Mouse (Mus musculus): ENCODE data around the gene Olfr914.

The Olfr914 gene

DNA sequence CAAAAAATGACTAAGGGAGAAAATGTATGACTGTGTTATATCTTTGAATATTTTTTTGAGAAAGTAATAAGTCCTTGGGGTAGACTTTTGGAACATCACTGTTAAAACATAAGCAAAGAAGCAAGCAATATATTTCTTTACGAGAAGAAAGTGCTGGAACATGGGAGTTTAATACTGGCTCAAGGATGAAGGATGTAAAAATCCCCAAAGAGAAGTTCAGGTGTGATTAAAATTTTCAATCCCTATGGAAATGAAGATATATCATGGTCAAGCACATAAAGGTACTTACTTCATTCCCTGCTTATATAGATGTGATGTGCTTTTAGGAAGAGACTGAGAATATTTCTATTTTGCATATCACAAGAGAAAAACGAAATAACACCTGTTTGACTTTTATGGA lies at the start of gene Olfr914:
Gene Olfr914, plus strand, starts transcription at position 301 of the 400 bp plus-strand sequence.
- no peak for DNase-seq (ENCODE audit: low read depth)

DNA sequence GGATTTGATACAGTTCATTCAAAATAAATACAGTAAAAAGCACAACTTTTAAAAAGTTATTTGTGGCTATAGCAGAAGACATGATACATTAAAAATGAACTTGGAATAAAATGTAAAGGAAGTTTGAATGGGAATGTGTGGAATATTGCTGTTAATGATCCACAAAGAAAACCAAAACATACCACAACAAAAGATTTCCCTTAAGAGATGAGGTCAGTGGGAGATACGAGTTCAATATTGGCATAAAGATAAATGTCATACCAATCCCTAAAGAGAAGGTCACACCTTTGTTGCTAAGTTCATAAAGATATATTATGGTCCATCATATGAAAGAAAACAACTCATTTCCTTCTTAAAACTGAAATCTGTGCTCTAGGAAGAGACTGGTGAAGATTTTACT lies 25.0 kb upstream of the Olfr914 start, which contains the start of gene Olfr912:
Gene Olfr912, plus strand, starts transcription at position 301 of the 400 bp plus-strand sequence.
- no peak for DNase-seq (ENCODE audit: low read depth)

DNA sequence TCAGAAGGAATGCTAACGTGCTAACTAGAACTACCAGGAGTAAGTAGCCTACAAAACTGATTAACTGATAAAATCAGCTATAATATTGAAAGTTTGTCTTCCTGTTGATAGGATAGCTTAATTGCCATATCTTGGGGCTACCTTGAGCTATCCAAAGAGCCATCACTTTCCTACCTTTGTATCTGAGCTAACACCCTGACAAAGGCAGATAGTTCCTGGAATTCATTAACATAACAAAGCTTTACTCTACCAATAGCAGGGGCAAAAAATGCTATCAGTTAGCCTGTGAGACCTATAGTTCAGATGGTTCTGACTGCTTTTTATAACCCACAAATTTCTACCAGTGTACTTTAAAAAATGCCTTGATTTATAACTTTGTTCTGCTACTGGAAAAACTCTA lies 13.8 kb upstream of the Olfr914 start:
- DNase-seq (ENCODE audit: low read depth): no peak

DNA sequence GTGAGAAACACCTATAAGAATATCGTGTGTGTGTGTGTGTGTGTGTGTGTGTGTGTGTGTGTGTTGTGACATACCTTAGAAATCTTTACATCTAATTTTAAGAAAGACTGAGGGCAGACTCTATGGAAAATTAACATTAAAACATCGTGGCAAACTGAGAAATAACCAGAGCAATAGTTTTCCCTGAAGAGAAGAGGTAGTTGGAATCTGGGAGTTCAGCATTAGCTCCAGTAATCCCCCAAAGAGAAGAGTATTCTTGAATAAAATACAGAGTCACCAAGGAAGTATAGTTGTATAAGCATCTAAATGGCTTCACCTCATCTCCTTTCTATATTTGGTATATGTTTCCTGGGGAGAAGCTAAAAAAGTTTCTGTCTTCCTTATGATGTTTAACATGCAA lies 12.4 kb upstream of the Olfr914 start, which contains the start of gene Olfr913:
Gene Olfr913, plus strand, starts transcription at position 301 of the 400 bp plus-strand sequence.
- no peak for DNase-seq (ENCODE audit: low read depth)

- DNase-seq (ENCODE audit: low read depth): no peak
Observed at GRCm38 (mm10) chr9:38632406-38632805, 27.5 kb downstream of the Olfr914 start.

GRCm38 (mm10) chr9:38659775-38660174 lies 54.9 kb downstream of the Olfr914 start, which contains the start of gene Olfr916:
Gene Olfr916, minus strand, starts transcription at chr9:38659875.
- no peak for DNase-seq (ENCODE audit: low read depth)
